ENCODE assay signal across 27 mouse cellular contexts in genomic region chr4:127180450-127180840, GRCm38 (mm10). TPM values are rescaled to one million over a fixed set of nuclear protein-coding genes. Genes with fewer than 3 reads are reported as not detected.
DNase-seq lines count a peak whose midpoint lies in the region; ATAC-seq lines count a peak whose summit lies in the region.
"Had no signal": no experiment of that assay in that cellular context is flagged by ENCODE, and none has a peak within 500 bp of the region (broad histone marks: within the 10 kb centered on the region; RNA-seq: fewer than 3 reads in every experiment).

No protein-coding gene starts in this region.

- H3K4me2 ChIP-seq in hindbrain, embryonic 14.5 days (replicated peaks), result no peak overlapping the region
- no peak overlapping the region for H3K4me2 ChIP-seq in hindbrain, embryonic 11.5 days (replicated peaks; ENCODE audit: low read depth, low read length)
- H3K4me2 ChIP-seq in midbrain, embryonic 16.5 days (ENCODE audit: low read length), result no peak overlapping the region
- no peak overlapping the region for H3K4me2 ChIP-seq in midbrain, embryonic 14.5 days (ENCODE audit: low read length)
- H3K4me2 ChIP-seq in hindbrain, embryonic 16.5 days (ENCODE audit: low read length), result no peak overlapping the region
- no peak overlapping the region for H3K4me2 ChIP-seq in neural tube, embryonic 14.5 days (ENCODE audit: low read depth, low read length)
- H3K4me2 ChIP-seq: heart, embryonic 13.5 days; liver, embryonic 15.5 days; lung, embryonic 15.5 days had no signal

- no peaks in the 10 kb centered on the region for H3K27me3 ChIP-seq in hindbrain, embryonic 14.5 days (ENCODE audit: control insufficient read depth, insufficient read depth, low read length)
- no peaks in the 10 kb centered on the region for H3K27me3 ChIP-seq in hindbrain, embryonic 11.5 days (ENCODE audit: control insufficient read depth, insufficient read depth, low read length)
- H3K27me3 ChIP-seq in midbrain, embryonic 16.5 days (ENCODE audit: control insufficient read depth, insufficient read depth, low read depth, low read length), result no peaks in the 10 kb centered on the region
- H3K27me3 ChIP-seq in midbrain, embryonic 14.5 days (ENCODE audit: control insufficient read depth, insufficient read depth, low read length), result no peaks in the 10 kb centered on the region
- no peaks in the 10 kb centered on the region for H3K27me3 ChIP-seq in hindbrain, embryonic 16.5 days (replicated peaks; ENCODE audit: control insufficient read depth, insufficient read depth, low read length)
- H3K27me3 ChIP-seq in neural tube, embryonic 14.5 days (ENCODE audit: control insufficient read depth, insufficient read depth, low read length), result no peaks in the 10 kb centered on the region

- peaks cover 22% of the 10 kb centered on the region for H3K4me1 ChIP-seq in hindbrain, embryonic 14.5 days (replicated peaks; ENCODE audit: control insufficient read depth, insufficient read depth, low read length)
- no peaks in the 10 kb centered on the region for H3K4me1 ChIP-seq in hindbrain, embryonic 11.5 days (replicated peaks; ENCODE audit: control insufficient read depth, insufficient read depth, low read length)
- peaks cover 12% of the 10 kb centered on the region for H3K4me1 ChIP-seq in midbrain, embryonic 16.5 days (ENCODE audit: control insufficient read depth, insufficient read depth, low read length)
- H3K4me1 ChIP-seq in midbrain, embryonic 14.5 days (ENCODE audit: control insufficient read depth, insufficient read depth, low read length), result peaks cover 12% of the 10 kb centered on the region
- H3K4me1 ChIP-seq in hindbrain, embryonic 16.5 days (ENCODE audit: control insufficient read depth, insufficient read depth, low read depth, low read length), result peaks cover 11% of the 10 kb centered on the region
- H3K4me1 ChIP-seq in neural tube, embryonic 14.5 days (ENCODE audit: control insufficient read depth, insufficient read depth, low read length), result peaks cover 15% of the 10 kb centered on the region
- H3K4me1 ChIP-seq: heart, embryonic 13.5 days; liver, embryonic 15.5 days; lung, embryonic 15.5 days had no signal

- peak overlapping the region; percentile 66; the same call in 1 of the 2 replicates for H3K27ac ChIP-seq in hindbrain, embryonic 14.5 days
- no peak overlapping the region for H3K27ac ChIP-seq in hindbrain, embryonic 11.5 days (ENCODE audit: low read depth, low read length)
- H3K27ac ChIP-seq in midbrain, embryonic 16.5 days (ENCODE audit: low read length), result peak overlapping the region; percentile 33
- H3K27ac ChIP-seq in midbrain, embryonic 14.5 days (replicated peaks; ENCODE audit: low read depth, low read length), result no peak overlapping the region
- H3K27ac ChIP-seq in hindbrain, embryonic 16.5 days (ENCODE audit: low read depth, low read length), result peak overlapping the region; percentile 51; the same call in 1 of the 2 replicates
- no peak overlapping the region for H3K27ac ChIP-seq in neural tube, embryonic 14.5 days (ENCODE audit: low read depth, low read length)
- H3K27ac ChIP-seq: embryonic facial prominence, embryonic 10.5 days; forebrain, embryonic 10.5 days; heart, adult 2 months; heart, embryonic 13.5 days; limb, embryonic 10.5 days; liver, embryonic 15.5 days; lung, embryonic 15.5 days had no signal

- H3K36me3 ChIP-seq in hindbrain, embryonic 14.5 days (replicated peaks; ENCODE audit: control insufficient read depth, insufficient read depth), result no peaks in the 10 kb centered on the region
- H3K36me3 ChIP-seq in hindbrain, embryonic 11.5 days (ENCODE audit: control insufficient read depth, insufficient read depth, low read length), result no peaks in the 10 kb centered on the region
- no peaks in the 10 kb centered on the region for H3K36me3 ChIP-seq in midbrain, embryonic 16.5 days (ENCODE audit: control insufficient read depth, insufficient read depth, low read length)
- no peaks in the 10 kb centered on the region for H3K36me3 ChIP-seq in midbrain, embryonic 14.5 days (ENCODE audit: control insufficient read depth, insufficient read depth, low read length)
- no peaks in the 10 kb centered on the region for H3K36me3 ChIP-seq in hindbrain, embryonic 16.5 days (ENCODE audit: control insufficient read depth, insufficient read depth, low read length)
- H3K36me3 ChIP-seq in neural tube, embryonic 14.5 days (ENCODE audit: control insufficient read depth, insufficient read depth, low read length), result no peaks in the 10 kb centered on the region
- H3K36me3 ChIP-seq: embryonic facial prominence, embryonic 10.5 days; forebrain, embryonic 10.5 days; heart, embryonic 13.5 days; limb, embryonic 10.5 days; liver, embryonic 15.5 days; lung, embryonic 15.5 days had no signal

- no peaks in the 10 kb centered on the region for H3K9me3 ChIP-seq in hindbrain, embryonic 14.5 days (ENCODE audit: control insufficient read depth, low read length)
- H3K9me3 ChIP-seq in hindbrain, embryonic 11.5 days (ENCODE audit: control insufficient read depth, low read length), result no peaks in the 10 kb centered on the region
- H3K9me3 ChIP-seq in midbrain, embryonic 16.5 days (replicated peaks; ENCODE audit: control insufficient read depth, low read length, poor library complexity, severe bottlenecking), result no peaks in the 10 kb centered on the region
- no peaks in the 10 kb centered on the region for H3K9me3 ChIP-seq in midbrain, embryonic 14.5 days (ENCODE audit: control insufficient read depth, low read length)
- H3K9me3 ChIP-seq in hindbrain, embryonic 16.5 days (ENCODE audit: control insufficient read depth, low read length), result no peaks in the 10 kb centered on the region
- no peaks in the 10 kb centered on the region for H3K9me3 ChIP-seq in neural tube, embryonic 14.5 days (ENCODE audit: control insufficient read depth, low read length)
- H3K9me3 ChIP-seq: embryonic facial prominence, embryonic 10.5 days; forebrain, embryonic 10.5 days; heart, embryonic 13.5 days; limb, embryonic 10.5 days; liver, embryonic 15.5 days; lung, embryonic 15.5 days had no signal

- no peak for DNase-seq in hindbrain, embryonic 14.5 days (ENCODE audit: low spot score)
- DNase-seq in hindbrain, embryonic 11.5 days (ENCODE audit: low spot score), result no peak
- DNase-seq in midbrain, embryonic 14.5 days, result no peak
- no peak for DNase-seq in adrenal gland, postnatal 14 days
- DNase-seq in thymus, postnatal 36 days, result no peak
- DNase-seq: adrenal gland, postnatal 10 days; forebrain, postnatal 0 days; gastrocnemius, postnatal 36 days; heart, adult 2 months; heart, postnatal 14 days; kidney, adult 11 months; kidney, postnatal 4 days; layer of hippocampus, adult 9-11 months; liver; lung, postnatal 4 days had no signal

- ATAC-seq in hindbrain, embryonic 14.5 days (ENCODE audit: low FRiP score), result no peak
- ATAC-seq in hindbrain, embryonic 11.5 days (ENCODE audit: low FRiP score), result no peak
- 0 out of 2 replicates have a peak, but pooled peaks have one; percentile 23 for ATAC-seq in midbrain, embryonic 16.5 days
- no peak for ATAC-seq in midbrain, embryonic 14.5 days (ENCODE audit: low FRiP score, low TSS enrichment)
- ATAC-seq in hindbrain, embryonic 16.5 days, result no peak
- peak; percentile 38; the same call in 1 of the 2 replicates for ATAC-seq in neural tube, embryonic 14.5 days (ENCODE audit: low read depth)
- ATAC-seq: forebrain, postnatal 0 days had no signal

- WGBS in hindbrain, embryonic 14.5 days, result 75% methylated on average over 3 of the region's 3 CpGs
- WGBS in hindbrain, embryonic 11.5 days, result 54% methylated on average over 3 of the region's 3 CpGs
- 58% methylated on average over 3 of the region's 3 CpGs for WGBS in midbrain, embryonic 16.5 days
- 68% methylated on average over 3 of the region's 3 CpGs for WGBS in midbrain, embryonic 14.5 days
- WGBS in hindbrain, embryonic 16.5 days, result 71% methylated on average over 3 of the region's 3 CpGs
- 70% methylated on average over 3 of the region's 3 CpGs for WGBS in neural tube, embryonic 14.5 days

- H3K9ac ChIP-seq in hindbrain, embryonic 14.5 days, result no peak overlapping the region
- H3K9ac ChIP-seq in hindbrain, embryonic 11.5 days (ENCODE audit: low read depth, low read length), result no peak overlapping the region
- no peak overlapping the region for H3K9ac ChIP-seq in midbrain, embryonic 16.5 days (ENCODE audit: low read depth, low read length)
- no peak overlapping the region for H3K9ac ChIP-seq in midbrain, embryonic 14.5 days (replicated peaks; ENCODE audit: low read length)
- H3K9ac ChIP-seq in hindbrain, embryonic 16.5 days (ENCODE audit: low read depth, low read length), result no peak overlapping the region; the same call in 1 of the 2 replicates
- H3K9ac ChIP-seq in neural tube, embryonic 14.5 days (replicated peaks; ENCODE audit: low read depth, low read length), result no peak overlapping the region
- H3K9ac ChIP-seq: forebrain, postnatal 0 days; heart, embryonic 13.5 days; liver, embryonic 15.5 days; lung, embryonic 15.5 days had no signal

- H3K4me3 ChIP-seq in hindbrain, embryonic 14.5 days (replicated peaks; ENCODE audit: low read length), result no peak overlapping the region
- H3K4me3 ChIP-seq in hindbrain, embryonic 11.5 days (ENCODE audit: low read depth, low read length), result no peak overlapping the region
- H3K4me3 ChIP-seq in midbrain, embryonic 16.5 days (ENCODE audit: low read depth, low read length), result no peak overlapping the region
- no peak overlapping the region for H3K4me3 ChIP-seq in midbrain, embryonic 14.5 days (replicated peaks; ENCODE audit: low read depth, low read length)
- H3K4me3 ChIP-seq in hindbrain, embryonic 16.5 days (ENCODE audit: low read length), result no peak overlapping the region
- H3K4me3 ChIP-seq in neural tube, embryonic 14.5 days (ENCODE audit: low read depth, low read length), result no peak overlapping the region
- H3K4me3 ChIP-seq: embryonic facial prominence, embryonic 10.5 days; forebrain, embryonic 10.5 days; heart, adult 2 months; heart, embryonic 13.5 days; limb, embryonic 10.5 days; liver, embryonic 15.5 days; lung, embryonic 15.5 days; myocyte had no signal

RNA-seq across cellular contexts. Expression of gene Dlgap3, which starts 11.4 kb away (rescaled TPM):
- polyA plus RNA-seq in hindbrain, embryonic 14.5 days (2014; fragmentation: Nextera tagmentation; extraction: Ambion mirVana), result 30.8 and 35.1 TPM in 2 replicates
- 6.7 and 7.1 TPM in 2 replicates for polyA plus RNA-seq in hindbrain, embryonic 11.5 days (2014; fragmentation: Nextera tagmentation; extraction: Ambion mirVana)
- polyA plus RNA-seq in midbrain, embryonic 16.5 days (2015; fragmentation: Nextera tagmentation; extraction: Ambion mirVana), result 17.6 and 19.5 TPM in 2 replicates
- 22.3 and 25.5 TPM in 2 replicates for polyA plus RNA-seq in midbrain, embryonic 14.5 days (2014; fragmentation: Nextera tagmentation; extraction: Ambion mirVana)
- 21.0 and 22.3 TPM in 2 replicates for polyA plus RNA-seq in hindbrain, embryonic 16.5 days (2015; fragmentation: Nextera tagmentation; extraction: Ambion mirVana)
- polyA plus RNA-seq in neural tube, embryonic 14.5 days (2014; fragmentation: Nextera tagmentation; extraction: Ambion mirVana), result 21.8 and 26.0 TPM in 2 replicates
- 6.7 and 6.8 TPM in 2 replicates for total RNA-seq in adrenal gland, postnatal 14 days (2021)
- total RNA-seq: common myeloid progenitor, adult 5-6 weeks had no signal
- polyA plus RNA-seq: C2C12, myocyte had no signal

RNA-seq across cellular contexts. Expression of gene Tmem35b, which starts 57.0 kb away (rescaled TPM):
- 14.0 and 18.1 TPM in 2 replicates for polyA plus RNA-seq in hindbrain, embryonic 14.5 days (2014; fragmentation: Nextera tagmentation; extraction: Ambion mirVana)
- polyA plus RNA-seq in hindbrain, embryonic 11.5 days (2014; fragmentation: Nextera tagmentation; extraction: Ambion mirVana), result 14.0 and 14.2 TPM in 2 replicates
- 17.9 and 18.1 TPM in 2 replicates for polyA plus RNA-seq in midbrain, embryonic 16.5 days (2015; fragmentation: Nextera tagmentation; extraction: Ambion mirVana)
- 15.7 and 17.6 TPM in 2 replicates for polyA plus RNA-seq in midbrain, embryonic 14.5 days (2014; fragmentation: Nextera tagmentation; extraction: Ambion mirVana)
- polyA plus RNA-seq in hindbrain, embryonic 16.5 days (2015; fragmentation: Nextera tagmentation; extraction: Ambion mirVana), result 16.9 and 17.5 TPM in 2 replicates
- polyA plus RNA-seq in neural tube, embryonic 14.5 days (2014; fragmentation: Nextera tagmentation; extraction: Ambion mirVana), result 16.4 and 17.5 TPM in 2 replicates
- 11.1 and 12.2 TPM in 2 replicates for total RNA-seq in adrenal gland, postnatal 14 days (2021)

Comparison
In these comparisons a context has a peak if more than half of its experiments do, and no peak if none do; other contexts are left out.
1. ATAC-seq: peak in midbrain, embryonic 16.5 days (single experiment) and neural tube, embryonic 14.5 days (single experiment); none in hindbrain, embryonic 14.5 days (single experiment), hindbrain, embryonic 11.5 days (single experiment), midbrain, embryonic 14.5 days (single experiment) and hindbrain, embryonic 16.5 days (single experiment).
2. H3K27ac ChIP-seq: peak in hindbrain, embryonic 14.5 days (single experiment), midbrain, embryonic 16.5 days (single experiment) and hindbrain, embryonic 16.5 days (single experiment); none in hindbrain, embryonic 11.5 days (single experiment), midbrain, embryonic 14.5 days (single experiment) and neural tube, embryonic 14.5 days (single experiment).